Mouse (Mus musculus): ENCODE measurements around the gene Elf2. TPM values are rescaled to one million over a fixed set of nuclear protein-coding genes. Genes with fewer than 3 reads are reported as not detected.
A peak's percentile ranks its signal among the peaks of the same experiment; 100 is the strongest.

The Elf2 gene
- total and polyA plus RNA-seq, 3 experiments: 38.0 to 53.3 (median 46.5) TPM

DNA sequence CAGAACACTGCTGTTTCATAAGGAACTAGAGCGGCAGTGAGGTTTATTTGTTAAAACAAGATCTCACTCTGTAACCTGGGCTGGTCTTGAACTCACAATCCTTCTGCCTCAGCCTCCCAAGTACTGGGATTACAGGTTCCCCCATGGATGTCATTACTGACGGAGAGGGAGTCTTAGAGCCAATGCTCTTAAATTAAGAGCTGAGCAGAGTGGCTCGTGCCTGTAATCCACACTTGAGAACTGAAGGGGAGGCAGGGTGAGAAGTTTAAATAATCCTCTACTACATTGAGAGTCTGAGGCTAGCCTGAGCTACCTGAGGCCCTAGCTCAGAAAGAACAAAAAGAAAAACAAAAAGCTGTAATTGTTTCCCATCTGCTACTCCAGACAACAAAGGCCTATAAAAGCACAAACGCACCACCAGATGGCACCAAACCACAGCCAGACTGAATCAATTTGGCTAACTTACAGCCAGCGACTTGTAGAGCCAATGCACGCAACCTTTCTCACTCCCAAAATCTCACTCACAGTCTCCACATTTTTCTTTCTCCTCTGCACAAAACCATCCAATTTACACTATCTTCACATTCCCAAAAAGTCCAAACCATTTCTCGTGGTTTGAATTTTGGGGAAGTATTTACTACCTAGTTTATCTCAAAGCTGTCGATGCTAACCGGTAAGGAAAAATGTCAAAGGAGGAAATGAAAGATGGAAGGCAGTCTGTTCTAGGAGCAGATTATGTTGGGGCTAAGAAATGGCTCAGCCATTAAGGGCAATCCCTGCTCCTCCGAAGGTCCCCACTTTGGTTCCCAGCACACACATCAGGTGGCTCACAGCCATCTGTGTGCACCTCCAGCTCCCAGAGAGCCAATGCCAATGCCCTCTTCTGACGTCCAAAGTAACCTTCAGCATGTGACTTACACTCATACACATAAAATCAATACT is 51.3 kb downstream of the Elf2 start:
- DNase-seq (ENCODE audit: low read depth, low spot score): peak; percentile 80
- peaks cover 2 to 11% of the 10 kb centered on the region in 2 experiments; a peak in 3 of 4 replicates for H3K4me1 ChIP-seq (ENCODE audit: control insufficient read depth in 1 of 2, insufficient read depth in 2 of 2, low read length in 2 of 2)
- H3K27me3 ChIP-seq (ENCODE audit: control insufficient read depth in 1 of 2, insufficient read depth in 2 of 2, low read length in 2 of 2): no peaks in the 10 kb centered on the region
- no peak overlapping the region for H3K27ac ChIP-seq (ENCODE audit: control insufficient read depth, low read depth, low read length)
- no peaks in the 10 kb centered on the region for H3K79me2 ChIP-seq (ENCODE audit: control insufficient read depth, insufficient read depth, low read length, poor library complexity)
- H3K9me3 ChIP-seq (replicated peaks; ENCODE audit: insufficient read depth, low read length): no peaks in the 10 kb centered on the region
- H3K4me3 ChIP-seq (ENCODE audit: control insufficient read depth in 1 of 2, insufficient read depth in 1 of 2, low read depth in 2 of 2, low read length in 2 of 2): no peak overlapping the region
- H3K36me3 ChIP-seq (ENCODE audit: control insufficient read depth in 1 of 2, insufficient read depth in 2 of 2, low read length in 2 of 2): peaks cover 2 to 5% of the 10 kb centered on the region in 2 experiments; a peak in 3 of 4 replicates
- TF ChIP-seq HCFC1 (IDR thresholded peaks at IDR 0.05; ENCODE audit: low read depth, low read length): no peak
- peak; percentile 79 for TF ChIP-seq RAD21 (IDR thresholded peaks at IDR 0.05; ENCODE audit: low read depth, low read length)
- no peak for TF ChIP-seq GABPA (IDR thresholded peaks at IDR 0.05; ENCODE audit: low read depth, low read length)
- TF ChIP-seq SMC3 (IDR thresholded peaks at IDR 0.05; ENCODE audit: low read depth, low read length): peak; percentile 80
- TF ChIP-seq CTCF (IDR thresholded peaks at IDR 0.05 in 2 of 3, conservative IDR thresholded peaks at IDR 0.05 in 1 of 3; ENCODE audit: control insufficient read depth in 1 of 3, insufficient read depth in 1 of 3, low read depth in 2 of 3, low read length in 3 of 3, poor library complexity in 1 of 3, severe bottlenecking in 1 of 3): peak; percentile 53 to 81 (median 71)
- TF ChIP-seq MYC (IDR thresholded peaks at IDR 0.05; ENCODE audit: low read depth, low read length): no peak
- TF ChIP-seq ZC3H11A (IDR thresholded peaks at IDR 0.05; ENCODE audit: low read depth, low read length): peak; percentile 48; the same call in 1 of the 2 replicates
- H3K9ac ChIP-seq (ENCODE audit: control insufficient read depth, low read depth, low read length, poor library complexity, severe bottlenecking): no peak overlapping the region

DNA sequence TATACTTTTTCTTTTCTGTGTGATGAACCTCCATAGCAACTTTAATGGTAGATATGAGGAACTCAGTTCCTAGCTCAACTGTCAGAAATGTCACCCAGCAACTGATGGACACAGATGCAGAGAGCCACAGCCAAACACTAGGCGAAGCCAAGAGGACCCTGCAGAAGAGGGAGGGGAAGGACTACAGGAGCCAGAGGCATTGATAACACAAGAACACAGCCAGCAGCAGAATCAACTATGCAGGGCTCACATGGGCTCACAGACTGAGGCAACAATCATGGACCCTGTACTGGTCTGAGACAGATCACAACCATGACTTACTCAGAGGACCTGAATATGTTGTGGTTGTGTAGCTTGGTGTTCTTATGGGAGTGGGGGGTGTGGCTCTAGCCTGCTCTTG is 56.1 kb downstream of the Elf2 start:
- Histone ChIP-seq H3K4me3 (ENCODE audit: control insufficient read depth in 1 of 2, insufficient read depth in 1 of 2, low read depth in 2 of 2, low read length in 2 of 2) (no peak overlapping the region), H3K9me3 (replicated peaks; ENCODE audit: insufficient read depth, low read length) (no peaks in the 10 kb centered on the region), H3K4me1 (ENCODE audit: control insufficient read depth in 1 of 2, insufficient read depth in 2 of 2, low read length in 2 of 2) (peaks cover 0 to under 1% of the 10 kb centered on the region in 2 experiments; a peak in 1 of 4 replicates), H3K79me2 (ENCODE audit: control insufficient read depth, insufficient read depth, low read length, poor library complexity) (peaks cover 2% of the 10 kb centered on the region; the same call in 1 of the 2 replicates), H3K36me3 (ENCODE audit: control insufficient read depth in 1 of 2, insufficient read depth in 2 of 2, low read length in 2 of 2) (peaks cover 0 to 4% of the 10 kb centered on the region in 2 experiments; a peak in 1 of 4 replicates), H3K27ac (ENCODE audit: control insufficient read depth, low read depth, low read length) (no peak overlapping the region), H3K9ac (ENCODE audit: control insufficient read depth, low read depth, low read length, poor library complexity, severe bottlenecking) (no peak overlapping the region), H3K27me3 (ENCODE audit: control insufficient read depth in 1 of 2, insufficient read depth in 2 of 2, low read length in 2 of 2) (no peaks in the 10 kb centered on the region)
- no peak for DNase-seq (ENCODE audit: low read depth, low spot score)
- TF ChIP-seq POLR2A (IDR thresholded peaks at IDR 0.05; ENCODE audit: control insufficient read depth in 1 of 2, insufficient read depth in 1 of 2, low read depth in 1 of 2, low read length in 2 of 2, poor library complexity in 1 of 2) (no peak), USF2 (IDR thresholded peaks at IDR 0.05; ENCODE audit: borderline replicate concordance in 1 of 2, insufficient read depth in 1 of 2, low read depth in 1 of 2, low read length in 2 of 2) (no peak)

DNA sequence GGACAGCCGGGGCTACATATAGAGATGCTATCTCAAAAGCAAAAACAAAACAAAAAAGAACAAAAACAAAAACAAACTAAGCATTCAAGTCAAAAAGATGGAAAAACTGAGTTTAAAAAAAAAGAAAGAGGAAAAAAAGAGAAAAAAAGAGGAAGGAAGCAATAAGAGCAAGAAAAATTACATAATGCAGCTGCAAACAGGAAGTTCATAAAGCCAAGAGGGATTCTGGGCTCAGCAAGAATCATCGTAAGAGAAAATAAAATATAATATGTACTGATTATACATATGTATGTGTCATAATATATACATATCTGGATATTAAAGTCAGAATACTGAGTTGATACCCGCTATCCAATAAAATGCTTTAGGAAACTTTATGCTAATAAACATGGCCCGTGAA is 58.7 kb downstream of the Elf2 start:
- TF ChIP-seq ZNF384 (IDR thresholded peaks at IDR 0.05; ENCODE audit: low read depth, low read length): peak; percentile 78
- no peak for TF ChIP-seq CHD2 (IDR thresholded peaks at IDR 0.05; ENCODE audit: low read length)
- TF ChIP-seq RAD21 (IDR thresholded peaks at IDR 0.05; ENCODE audit: low read depth, low read length): no peak
- peak; percentile 44 for DNase-seq (ENCODE audit: low read depth, low spot score)
- peaks cover 0 to 4% of the 10 kb centered on the region in 2 experiments; a peak in 2 of 4 replicates for H3K4me1 ChIP-seq (ENCODE audit: control insufficient read depth in 1 of 2, insufficient read depth in 2 of 2, low read length in 2 of 2)
- H3K9ac ChIP-seq (ENCODE audit: control insufficient read depth, low read depth, low read length, poor library complexity, severe bottlenecking): no peak overlapping the region
- H3K36me3 ChIP-seq (ENCODE audit: control insufficient read depth in 1 of 2, insufficient read depth in 2 of 2, low read length in 2 of 2): peaks cover 4 to 7% of the 10 kb centered on the region in 2 experiments; a peak in 3 of 4 replicates
- H3K27ac ChIP-seq (ENCODE audit: control insufficient read depth, low read depth, low read length): no peak overlapping the region
- H3K79me2 ChIP-seq (ENCODE audit: control insufficient read depth, insufficient read depth, low read length, poor library complexity): peaks cover 13% of the 10 kb centered on the region
- H3K4me3 ChIP-seq (ENCODE audit: control insufficient read depth in 1 of 2, insufficient read depth in 1 of 2, low read depth in 2 of 2, low read length in 2 of 2): no peak overlapping the region
- H3K9me3 ChIP-seq (replicated peaks; ENCODE audit: insufficient read depth, low read length): no peaks in the 10 kb centered on the region
- no peaks in the 10 kb centered on the region for H3K27me3 ChIP-seq (ENCODE audit: control insufficient read depth in 1 of 2, insufficient read depth in 2 of 2, low read length in 2 of 2)
